Mouse (Mus musculus) lung, postnatal 0 days (tissue): ENCODE results near the gene Kif3a.

Experiments
- CTCF ChIP-seq: IDR thresholded peaks from 2 replicates; pipeline ENCODE4 v1.5.1; 2016; ENCODE audit warnings: antibody characterized with exemption, mild to moderate bottlenecking
- EP300 ChIP-seq: IDR thresholded peaks from 2 replicates; pipeline ENCODE4 v1.6.1; 2016; ENCODE audit warnings: antibody characterized with exemption, mild to moderate bottlenecking, control low read depth

- TF ChIP-seq CTCF (no peak), EP300 (no peak)
Measured at GRCm38 (mm10) chr11:53546271-53546670, 20.9 kb upstream of the Kif3a start.
